Mouse (Mus musculus) left cerebral cortex, postnatal 36 days (tissue): ENCODE results near the gene Atp6v0a4. TPM values are rescaled to one million over a fixed set of nuclear protein-coding genes. Genes with fewer than 3 reads are reported as not detected.

Experiments
- DNase-seq, 2 experiments: peaks; one replicate each; pipeline ENCODE4 v3.0.0; 2021 to 2022; ENCODE audit warnings: low spot score in 2 of 2, mixed read lengths in 1 of 2
- intact Hi-C: fragments of 180-260 bp; cut with DNase I; formaldehyde crosslinking; loops from one replicate; pipeline ENCODE4 v1.15.1; 2025
- total RNA-seq, 2 experiments: library from RNA; stranded (reverse); gene quantifications; 2 replicates each; pipeline ENCODE4 v1.2.3; 2021

Gene Atp6v0a4
- 1 to 10 TPM in 1 of 2 experiments, under 1 TPM in 1; 0.84 to 2.1 TPM for total RNA-seq

DNA sequence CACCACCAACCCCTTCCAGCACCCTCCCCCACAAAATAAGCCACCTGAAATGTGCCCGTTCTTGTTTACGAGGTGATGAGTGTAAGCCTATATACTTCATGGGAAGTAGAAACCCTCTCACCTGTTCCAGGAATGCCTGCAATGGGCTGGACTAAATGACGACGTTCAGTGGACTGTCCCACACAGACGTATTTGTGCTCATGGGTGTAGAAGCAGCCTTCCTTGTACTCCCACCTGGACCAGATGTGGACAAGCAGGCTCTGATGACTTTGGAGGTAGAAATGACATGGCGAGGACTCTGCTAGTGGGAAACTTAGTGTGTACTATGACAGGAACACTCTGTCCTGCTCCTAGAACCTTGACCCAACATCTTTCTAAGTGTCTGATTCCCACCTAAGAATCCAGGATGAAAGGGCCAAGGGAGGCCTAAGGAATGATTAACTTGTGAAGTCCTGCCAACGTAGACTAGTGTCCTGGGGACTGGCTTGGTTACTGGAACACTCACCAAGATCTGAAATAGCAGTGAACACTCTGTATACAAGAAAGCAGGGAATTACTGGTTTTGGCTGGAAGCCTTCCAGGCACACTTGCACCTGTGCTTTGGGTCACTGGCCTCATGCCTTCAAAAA, at the start of gene Atp6v0a4:
TSS of gene Atp6v0a4 (minus strand) at position 380 of the 629 bp plus-strand sequence.
- intact Hi-C loops: no loop called here

DNA sequence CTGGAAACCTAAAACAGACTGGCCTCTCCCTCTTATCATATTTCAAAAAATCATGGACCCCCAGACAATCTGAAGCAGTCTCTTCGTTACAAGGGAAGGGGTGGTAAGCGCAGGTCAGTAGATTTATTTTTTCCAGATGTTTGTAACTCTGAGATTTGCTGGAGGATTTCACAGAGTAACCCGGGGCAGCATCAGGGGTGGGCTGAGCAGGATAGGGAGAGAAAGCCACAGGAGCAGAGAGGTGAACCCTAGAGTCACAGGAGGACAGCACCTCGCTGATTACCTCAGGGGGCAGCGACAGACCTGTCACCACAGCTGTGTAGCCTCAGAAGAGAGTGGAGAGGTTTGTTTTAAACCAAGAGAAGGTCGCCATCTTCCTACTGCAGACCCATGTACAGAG, 41.0 kb upstream of the Atp6v0a4 start:
- intact Hi-C loops: loop anchor here (10.0 kb wide), 1 partner anchor 89 kb away; the partner anchor contains the start of gene D630045J12Rik
- no peak for DNase-seq

More for the DNA sequence above, at the start of gene Atp6v0a4:
- DNase-seq: no peak

DNA sequence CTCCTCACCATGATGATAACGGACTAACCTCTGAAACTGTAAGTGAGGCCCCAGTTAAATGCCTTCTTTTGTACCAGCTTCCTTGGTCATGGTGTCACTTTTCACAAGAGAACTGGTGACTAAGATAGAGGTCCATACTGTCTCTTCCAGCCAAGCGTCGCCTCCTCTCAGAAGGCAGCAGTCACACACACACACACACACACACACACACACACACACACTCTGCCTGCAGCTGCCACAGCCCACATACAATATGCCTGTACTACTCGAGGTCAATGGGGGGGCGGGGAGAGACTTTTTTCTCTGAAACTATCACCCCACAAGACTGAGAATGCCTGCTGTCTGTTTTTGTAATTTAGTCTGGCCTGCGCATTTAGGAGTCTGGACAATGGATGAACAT, 40.3 kb upstream of the Atp6v0a4 start:
- intact Hi-C loops: loop anchor here (10.0 kb wide), 1 partner anchor 90 kb away; the partner anchor contains the start of gene D630045J12Rik
- DNase-seq: peak in 1 of 2 experiments; percentile 22

DNA sequence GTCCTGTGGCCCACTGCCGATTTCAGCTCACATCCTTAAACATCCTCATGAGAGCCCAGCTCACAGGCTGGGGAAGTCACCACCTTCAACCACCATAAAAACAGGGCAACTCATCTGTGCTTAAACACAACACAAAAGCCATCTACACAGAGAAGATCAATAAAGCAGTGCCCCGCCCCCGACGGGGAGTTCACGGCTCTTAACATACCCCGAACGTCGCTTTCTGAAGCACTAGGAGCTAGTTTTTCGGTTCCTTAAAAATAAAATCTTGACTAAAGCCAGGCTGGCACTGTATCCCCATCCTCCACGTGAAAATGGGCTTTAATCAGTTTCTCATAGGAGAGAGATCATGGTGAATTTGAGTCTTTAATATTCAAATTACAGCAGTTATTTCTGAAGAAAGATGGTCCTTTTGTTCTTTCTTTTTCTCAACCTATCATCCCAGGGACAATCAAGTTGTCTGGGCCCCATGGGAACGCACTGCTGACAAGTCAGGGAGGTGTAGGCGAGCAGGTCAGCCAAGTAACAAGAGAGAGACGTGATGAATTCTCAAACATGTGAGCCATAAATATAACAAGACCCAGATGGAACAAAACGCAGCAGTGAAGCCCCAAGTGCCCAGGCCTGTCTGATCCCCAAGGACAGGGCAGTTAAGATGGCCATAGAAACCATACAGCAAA, 38.6 kb upstream of the Atp6v0a4 start:
- no peak for DNase-seq
- intact Hi-C loops: loop anchor here (10.0 kb wide), 1 partner anchor 92 kb away; the partner anchor contains the start of gene D630045J12Rik

DNA sequence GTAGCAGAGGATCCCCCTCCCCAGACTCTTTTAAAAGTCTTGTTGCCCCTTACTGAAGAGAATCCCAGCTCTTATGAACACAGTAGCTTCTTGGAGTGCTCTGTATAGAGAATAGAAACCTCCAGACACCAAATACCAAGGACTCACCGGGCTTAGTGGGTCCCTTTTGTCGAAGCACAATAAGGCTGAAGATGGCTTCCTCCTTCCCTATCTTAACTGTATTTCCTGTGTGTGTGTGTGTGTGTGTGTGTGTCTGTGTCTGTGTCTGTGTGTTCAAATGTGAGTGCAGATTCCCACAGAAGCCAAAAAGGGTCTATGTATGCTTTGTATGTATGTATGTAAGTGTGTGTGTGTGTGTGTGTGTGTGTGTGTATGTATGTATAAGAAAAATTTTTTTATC, 36.2 kb upstream of the Atp6v0a4 start:
- intact Hi-C loops: loop anchor here (1.0 to 10.0 kb wide), 2 partner anchors 94 to 169 kb away; partner anchors contain the start of gene D630045J12Rik
- no peak for DNase-seq

DNA sequence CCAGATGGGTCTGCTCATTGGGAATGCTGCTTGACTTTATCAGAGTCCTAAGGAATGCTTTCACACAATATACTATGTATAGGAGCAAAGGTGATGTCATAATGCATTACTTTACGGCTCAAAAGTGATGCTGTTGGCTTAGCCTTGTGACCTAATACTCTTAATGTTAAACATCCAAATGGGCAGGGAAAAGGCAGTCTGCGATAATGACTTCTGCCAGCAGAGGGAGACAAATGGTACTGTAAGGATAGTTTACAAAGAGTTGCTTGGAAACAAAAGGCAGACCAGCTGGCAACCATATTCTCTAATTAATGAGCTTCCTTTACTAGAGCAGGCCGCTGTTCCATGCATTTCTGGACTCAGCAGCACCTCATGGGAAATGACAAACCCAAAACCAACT, 35.7 kb upstream of the Atp6v0a4 start:
- DNase-seq: peak; percentile 53 to 74
- intact Hi-C loops: loop anchor here (1.0 to 10.0 kb wide), 2 partner anchors 95 to 169 kb away; partner anchors contain the start of gene D630045J12Rik

DNA sequence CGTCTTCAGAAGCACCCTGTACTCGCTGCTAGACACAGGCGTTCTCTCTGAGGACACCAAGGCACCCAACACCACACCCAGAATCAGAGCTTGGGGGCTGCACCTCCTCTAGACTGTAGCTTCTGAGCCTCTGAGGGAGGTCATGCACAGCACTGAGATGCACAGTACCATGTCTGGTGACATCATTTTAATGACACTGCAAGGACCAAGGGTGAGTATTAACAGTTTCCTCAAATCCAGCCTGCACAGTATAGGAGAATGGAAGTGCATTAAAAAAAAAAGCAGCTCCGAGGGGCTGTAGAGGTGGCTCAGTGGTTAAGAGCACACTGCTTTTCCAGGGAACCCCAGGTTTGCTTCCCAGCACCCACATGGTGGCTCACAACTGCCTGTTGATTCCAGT, 35.2 kb upstream of the Atp6v0a4 start:
- intact Hi-C loops: no loop called here
- no peak for DNase-seq

DNA sequence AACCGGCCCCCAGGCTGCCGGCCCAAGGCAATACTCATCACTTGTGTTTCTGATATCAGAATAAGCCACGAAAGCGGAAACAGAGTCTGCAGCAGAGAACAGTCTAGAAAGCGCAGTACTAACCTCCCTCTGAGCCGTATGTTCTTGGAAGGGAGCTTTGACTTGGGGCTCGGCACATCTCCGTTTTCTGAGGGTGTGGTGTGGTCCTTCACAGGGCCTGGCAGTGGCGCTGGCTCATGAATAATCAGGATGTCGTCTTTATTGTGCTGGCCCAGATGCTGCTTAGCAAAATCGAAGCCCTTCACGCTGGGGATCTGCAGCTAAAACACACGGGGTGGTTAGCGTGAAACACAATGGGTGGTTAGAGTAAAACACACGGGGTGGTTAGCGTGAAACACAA, 33.5 kb upstream of the Atp6v0a4 start:
- intact Hi-C loops: no loop called here
- no peak for DNase-seq

DNA sequence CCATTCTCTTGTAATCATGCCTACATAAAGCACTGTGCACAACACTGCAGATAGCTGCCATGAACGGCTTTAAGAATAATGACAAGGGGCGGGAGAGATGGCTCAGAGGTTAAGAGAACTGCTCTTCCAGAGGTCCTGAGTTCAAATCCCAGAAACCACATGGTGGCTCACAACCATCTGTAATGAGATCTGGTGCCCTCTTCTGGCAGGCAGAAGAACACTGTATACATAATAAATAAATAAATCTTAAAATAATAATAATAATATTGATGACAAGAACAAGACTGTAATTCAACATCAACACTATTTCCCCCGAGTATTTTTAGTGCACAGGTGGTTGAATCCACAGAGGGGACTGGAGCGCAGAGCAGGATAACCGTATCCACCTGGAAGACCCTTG, 31.8 kb upstream of the Atp6v0a4 start:
- intact Hi-C loops: no loop called here

DNA sequence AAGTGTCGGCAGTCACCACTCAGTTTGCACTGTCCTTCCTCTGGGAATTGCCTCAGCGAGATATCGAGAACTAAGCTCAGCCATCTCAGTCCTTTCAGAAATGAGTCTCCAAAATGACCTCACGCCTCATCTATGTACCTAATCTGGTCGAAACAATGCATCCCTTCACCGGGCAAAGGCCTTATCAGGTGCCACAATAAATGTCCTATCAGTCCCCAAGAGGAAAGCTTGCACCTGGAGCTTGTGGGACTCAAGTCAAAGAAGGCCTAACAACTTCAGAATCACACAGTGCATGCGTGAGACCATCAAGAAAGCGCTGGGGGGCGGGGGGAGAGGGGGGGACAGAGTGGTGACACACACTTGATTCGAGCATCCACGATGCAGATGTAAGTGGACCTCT, 27.9 kb upstream of the Atp6v0a4 start:
- intact Hi-C loops: no loop called here
- DNase-seq: no peak

More for the DNA sequence above, 31.8 kb upstream of the Atp6v0a4 start:
- no peak for DNase-seq

DNA sequence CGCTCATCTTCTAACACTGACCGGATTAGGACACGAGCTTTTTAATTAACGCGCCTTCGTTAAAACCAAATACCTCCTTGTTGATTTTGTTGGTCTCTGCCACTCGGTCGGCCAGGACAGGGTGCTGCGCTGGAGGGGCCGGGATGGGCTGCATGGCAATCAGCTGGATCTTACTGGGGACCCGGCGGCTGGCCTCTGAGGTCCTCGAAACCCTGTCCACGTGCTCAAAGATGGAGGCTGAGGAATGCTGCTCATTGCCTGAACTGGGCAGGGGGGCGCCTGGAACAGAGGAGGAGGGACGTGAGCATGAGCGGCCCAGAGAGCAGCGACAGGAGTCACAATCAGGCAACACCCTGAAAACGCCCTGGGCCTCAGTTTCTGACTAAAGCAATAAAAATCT, 25.1 kb upstream of the Atp6v0a4 start:
- DNase-seq: no peak
- intact Hi-C loops: no loop called here

DNA sequence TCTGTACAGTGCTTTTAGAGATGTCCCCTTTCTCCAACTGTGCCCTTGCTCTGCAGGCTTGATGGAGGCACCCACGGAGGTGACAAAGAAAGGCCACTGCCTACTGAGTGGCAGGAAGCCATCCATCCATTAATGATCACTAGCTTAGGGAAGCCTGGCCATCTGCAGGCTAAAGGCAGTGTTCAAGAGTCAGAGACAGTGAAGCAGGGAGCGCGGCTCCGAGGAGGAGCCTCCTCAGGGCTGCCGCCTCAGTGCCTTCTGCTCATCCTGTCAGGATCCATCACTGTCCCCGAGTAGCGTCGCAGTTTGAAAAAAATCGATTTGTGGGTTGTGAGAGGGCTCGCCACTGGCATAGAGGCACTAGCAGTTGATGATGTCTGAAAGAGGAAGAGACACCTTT, 24.2 kb upstream of the Atp6v0a4 start:
- intact Hi-C loops: no loop called here
- DNase-seq: no peak

DNA sequence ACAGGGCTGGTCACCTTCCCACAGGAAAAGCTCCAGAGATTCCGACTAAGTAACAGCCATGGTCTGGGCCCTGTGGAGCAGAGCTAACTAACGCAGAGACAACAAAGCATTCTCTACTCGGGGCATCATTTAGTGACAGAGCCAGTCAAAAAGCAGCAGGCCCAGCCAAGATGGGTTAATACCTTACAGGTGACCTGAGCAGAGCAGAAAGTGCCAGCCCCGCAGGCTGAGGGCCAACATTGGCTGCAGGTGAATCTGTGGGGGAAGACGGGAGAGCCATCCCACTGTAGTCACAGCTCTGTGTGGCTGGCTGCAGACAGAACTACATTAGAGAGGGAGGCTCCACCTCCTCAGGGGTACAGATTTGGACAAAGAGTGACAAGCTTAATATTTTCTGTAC, 22.9 kb upstream of the Atp6v0a4 start:
- no peak for DNase-seq
- intact Hi-C loops: no loop called here

DNA sequence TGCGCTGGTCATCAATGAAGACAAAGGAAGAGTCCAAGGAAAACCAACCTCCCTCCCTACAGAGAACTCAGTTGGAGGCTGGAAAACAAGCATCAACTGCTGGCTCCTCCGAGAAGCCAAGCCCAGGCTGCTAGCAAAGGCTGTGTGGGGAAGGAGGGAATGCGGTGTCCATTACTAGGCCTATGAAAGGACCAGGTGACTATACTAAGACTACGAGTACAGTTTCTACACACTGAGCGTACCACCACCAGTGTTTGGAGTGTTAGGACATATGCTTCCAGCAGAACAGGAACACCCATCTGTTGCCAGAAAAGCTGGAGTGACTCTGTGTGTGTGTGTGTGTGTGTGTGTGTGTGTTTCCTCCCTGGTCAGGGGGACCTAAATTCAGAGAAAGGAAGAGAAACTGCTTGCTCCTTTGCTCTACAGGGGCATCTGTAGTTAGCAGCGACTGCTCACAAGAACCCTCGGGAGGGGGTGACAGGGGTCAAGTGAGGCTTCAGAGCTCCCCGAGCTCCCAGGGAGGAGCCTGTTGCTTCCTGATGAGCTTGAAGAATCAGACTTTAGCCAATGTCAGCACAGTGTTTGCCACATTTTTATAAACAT, 21.2 kb upstream of the Atp6v0a4 start:
- peak in 1 of 2 experiments; percentile 20 for DNase-seq
- intact Hi-C loops: no loop called here

DNA sequence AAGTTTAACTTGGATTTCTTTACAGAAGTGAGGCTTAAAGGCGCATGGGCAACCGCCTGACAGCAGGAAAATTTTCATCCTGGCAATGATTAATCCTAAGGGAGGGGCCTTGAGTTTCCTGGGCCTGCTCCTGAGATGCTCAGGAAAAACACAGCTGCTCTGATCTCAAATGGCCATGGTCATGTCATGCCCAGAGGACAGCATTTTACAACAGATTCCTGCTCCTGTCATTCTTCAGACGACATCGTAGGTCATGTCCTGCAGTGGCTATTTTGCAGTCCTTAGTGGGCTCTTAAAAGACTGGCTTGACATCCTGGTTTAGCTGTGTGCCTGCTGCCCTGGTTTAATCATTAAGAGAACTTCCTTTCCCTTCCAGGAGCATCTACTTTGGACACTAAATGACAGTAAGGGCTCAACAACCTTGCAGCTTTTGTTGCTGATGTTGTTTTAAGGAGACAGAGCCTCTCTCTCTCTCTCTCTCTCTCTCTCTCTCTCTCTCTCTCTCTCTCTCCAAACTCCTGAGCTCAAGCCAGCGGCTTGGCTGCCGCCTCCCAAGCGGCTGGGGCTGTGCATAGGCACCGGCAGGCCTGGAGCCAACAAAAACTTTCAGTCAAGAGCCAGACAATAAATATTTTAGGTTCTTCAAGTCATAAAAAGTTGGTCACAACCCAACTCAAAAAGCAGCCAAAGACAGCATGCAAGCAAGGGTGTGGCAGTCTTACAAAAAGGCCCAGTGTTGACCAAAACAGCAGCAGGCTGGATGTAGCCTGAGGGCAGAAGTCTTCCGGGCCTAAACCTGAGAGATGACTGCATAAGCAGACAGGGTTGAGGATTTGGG, 20.0 kb upstream of the Atp6v0a4 start:
- intact Hi-C loops: no loop called here

DNA sequence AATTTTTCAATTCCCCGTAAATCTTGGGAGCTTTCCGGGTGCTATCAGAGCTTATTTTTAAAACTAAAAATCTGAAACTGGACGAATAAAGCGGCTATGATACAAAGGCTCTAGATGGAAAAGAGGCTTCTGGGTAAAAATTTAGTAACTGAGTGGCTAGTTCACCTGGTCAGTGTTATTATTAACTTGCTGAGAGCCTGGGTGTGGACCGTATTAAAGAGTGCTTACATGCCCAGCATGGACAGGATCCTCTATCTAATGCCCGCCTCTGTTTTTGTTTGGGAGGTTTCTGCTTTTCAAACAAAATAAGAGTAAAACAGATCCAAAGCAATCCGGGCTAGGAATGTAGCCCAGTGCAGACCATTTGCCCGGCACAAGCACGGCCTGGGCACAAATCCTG, 16.0 kb upstream of the Atp6v0a4 start:
- intact Hi-C loops: no loop called here
- DNase-seq: no peak

More for the DNA sequence above, 20.0 kb upstream of the Atp6v0a4 start:
- DNase-seq: peak in 1 of 2 experiments; percentile 28

DNA sequence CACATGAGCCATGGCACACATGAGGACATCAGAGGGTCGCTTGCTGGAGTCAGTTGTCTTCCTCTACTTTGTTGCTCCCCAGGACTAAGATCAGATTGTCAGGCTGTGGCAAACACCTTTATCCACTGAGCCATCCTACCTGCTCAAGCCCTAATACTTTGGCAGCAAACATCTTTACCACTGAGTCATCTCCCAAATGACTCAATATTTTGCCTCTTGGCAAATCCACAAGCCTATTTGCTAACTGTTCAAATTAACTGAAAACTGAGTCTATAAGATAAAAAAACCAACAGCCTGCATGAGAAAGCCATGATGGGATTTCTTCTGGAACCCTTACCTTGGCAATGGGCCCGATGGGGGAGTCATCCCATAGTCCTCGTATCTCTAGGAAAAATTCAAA, 14.7 kb upstream of the Atp6v0a4 start:
- intact Hi-C loops: no loop called here

DNA sequence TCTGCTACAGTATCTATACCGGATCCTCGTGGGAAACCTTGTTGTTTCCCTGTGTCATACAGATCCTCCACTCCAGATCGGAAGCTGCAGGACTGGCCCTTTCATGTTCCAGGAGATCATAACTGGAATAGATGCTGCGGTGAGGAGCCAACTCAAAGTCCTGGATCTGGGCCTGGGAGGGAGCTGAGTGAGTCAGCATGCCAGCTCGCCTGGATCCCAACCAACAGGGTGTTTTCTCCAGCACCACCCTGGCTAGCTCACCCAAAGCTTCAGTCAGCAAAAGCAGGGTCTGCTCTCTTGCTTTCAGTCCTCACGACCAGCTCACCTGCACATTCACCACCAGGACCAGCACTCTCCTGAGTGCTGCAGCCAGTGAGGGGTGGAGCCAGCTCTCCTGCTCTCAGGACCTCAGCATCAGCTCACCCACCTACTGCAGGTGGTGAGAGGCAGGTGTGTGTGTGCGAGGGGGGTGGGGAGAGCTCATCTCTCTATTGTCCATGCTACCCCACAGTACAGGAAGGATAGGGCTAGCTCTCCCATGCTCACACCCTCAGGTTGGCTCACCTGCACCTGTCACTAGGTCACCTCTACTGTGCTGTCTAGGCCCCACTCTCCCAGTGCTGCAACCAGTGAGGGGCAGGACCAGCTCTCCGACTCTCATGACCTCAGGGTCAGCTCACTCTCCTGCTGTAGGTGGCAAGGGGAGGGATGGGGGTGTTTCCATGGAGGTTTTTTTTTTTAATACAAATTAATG, 10.6 kb upstream of the Atp6v0a4 start:
- intact Hi-C loops: no loop called here
- peak; percentile 76 for DNase-seq

More for the DNA sequence above, 14.7 kb upstream of the Atp6v0a4 start:
- no peak for DNase-seq

DNA sequence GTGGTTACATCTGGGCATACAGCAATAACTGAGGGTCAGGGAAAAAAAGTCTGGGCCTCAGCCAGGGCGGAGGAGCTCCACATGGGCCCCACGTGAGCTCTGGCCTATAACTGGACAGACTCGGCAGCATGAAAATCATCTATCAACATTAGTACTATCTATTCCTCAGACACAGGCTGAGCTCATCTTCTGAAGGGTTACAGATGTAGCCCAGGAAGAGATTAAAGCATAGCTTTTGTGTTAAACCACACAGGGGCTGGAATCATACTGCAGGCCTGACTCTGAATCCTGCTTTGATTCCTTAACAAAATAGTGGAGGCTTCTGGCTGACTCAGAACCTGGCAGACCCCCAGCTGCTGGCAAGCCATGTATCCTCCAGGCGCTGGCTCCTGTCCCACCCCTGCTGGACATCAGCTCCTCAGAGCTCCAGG, 7.4 kb upstream of the Atp6v0a4 start:
- intact Hi-C loops: no loop called here
- no peak for DNase-seq
